Mouse (Mus musculus) gonadal fat pad, adult 2 months (tissue): ENCODE results near the gene Krt86. TPM values are rescaled to one million over a fixed set of nuclear protein-coding genes. Genes with fewer than 3 reads are reported as not detected.
"Not testable (repeated sequence)": the region's sequence is repeated elsewhere in the genome, so short reads cannot be mapped to it uniquely, and the experiment has no call there.

Experiments used
- DNase-seq: peaks from one replicate; pipeline ENCODE4 v3.0.0-alpha.2; 2012; ENCODE audit warnings: low read depth
- polyA plus RNA-seq: library from polyadenylated mRNA; depleted of rRNA; stranded (reverse); fragments of >200 nt; gene quantifications from 2 replicates; pipeline ENCODE4 v1.2.3, GENCODE M21; 2012; rRNA removed

Gene Krt86
- polyA plus RNA-seq, 1 experiment, result not detected

DNA sequence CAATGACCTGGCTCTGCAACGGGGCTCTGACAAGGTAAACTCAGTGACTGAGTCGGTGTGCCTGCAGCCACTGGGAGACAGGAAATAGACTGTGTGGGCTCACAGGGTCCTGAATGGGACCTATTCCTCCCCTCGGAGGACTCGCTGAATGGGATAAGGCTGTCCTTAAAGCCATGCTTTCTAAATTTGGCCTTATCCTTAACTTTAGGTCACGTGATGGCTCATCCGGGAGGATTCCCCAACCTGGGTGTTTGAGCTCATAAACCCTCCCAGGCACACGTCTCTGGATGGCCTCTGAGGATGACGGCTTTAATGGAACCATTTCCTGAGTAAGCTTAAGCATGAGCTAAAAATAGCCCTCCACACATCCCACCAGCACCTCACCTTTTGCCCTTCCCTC, 19.4 kb downstream of the Krt86 start:
- no peak for DNase-seq

DNA sequence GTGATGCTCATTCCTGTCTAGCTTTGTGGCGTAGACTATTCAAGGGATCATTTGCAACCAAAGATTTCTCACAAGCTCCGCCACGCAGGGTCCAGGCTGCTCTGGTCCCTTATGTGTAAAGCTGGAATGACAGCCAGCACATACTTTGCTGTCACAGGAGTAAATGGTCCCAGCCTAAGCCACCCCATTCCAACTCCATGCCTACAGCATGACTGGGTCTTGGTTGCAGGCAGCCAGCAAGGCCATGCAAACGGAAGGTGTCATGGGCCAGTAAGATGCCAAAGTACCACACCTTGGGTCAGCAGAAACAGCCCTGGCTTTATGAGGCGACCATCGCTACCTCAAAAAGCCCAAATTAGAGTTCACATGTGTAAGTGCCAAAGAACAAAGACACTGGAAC, 20.4 kb downstream of the Krt86 start:
- DNase-seq, result no peak

DNA sequence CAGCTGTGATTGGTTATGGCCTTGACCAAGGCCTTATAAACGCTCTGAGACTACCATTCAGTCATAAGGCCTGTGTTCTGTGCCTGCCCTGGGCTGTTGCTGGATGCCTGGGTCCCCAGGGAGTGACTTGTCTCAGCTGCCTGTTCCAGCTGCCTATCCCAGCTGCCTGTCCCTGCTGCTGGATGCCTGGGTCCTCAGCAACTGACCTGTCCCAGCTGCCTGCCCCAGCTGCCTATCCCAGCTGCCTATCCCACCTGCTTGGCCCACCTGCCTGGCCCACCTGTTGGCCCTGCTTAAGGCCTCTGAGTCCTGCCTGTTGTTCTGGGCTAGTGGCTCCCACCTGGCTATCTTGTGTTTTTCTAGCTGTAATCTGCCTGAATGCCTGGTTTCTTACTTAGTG, 20.9 kb downstream of the Krt86 start:
- no peak for DNase-seq

DNA sequence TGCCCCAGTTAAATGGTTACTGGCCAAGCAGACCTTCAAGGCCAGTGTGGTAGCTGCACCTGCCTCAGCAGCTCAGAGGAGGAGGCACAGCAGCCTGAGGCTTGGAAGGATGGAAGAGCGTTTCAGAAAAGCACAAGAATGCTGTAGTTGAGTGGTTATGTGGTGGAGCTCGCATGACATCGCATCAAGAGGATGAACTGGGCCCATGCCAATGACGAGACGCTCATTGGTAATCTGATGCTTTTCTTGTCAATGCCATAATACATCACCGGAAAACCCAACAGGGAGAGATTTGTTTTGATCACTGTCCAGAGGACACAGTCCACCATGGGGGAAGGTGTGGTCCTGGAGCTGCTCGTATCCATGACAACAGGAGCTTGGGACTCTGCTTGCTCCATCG, 22.0 kb downstream of the Krt86 start:
- no peak for DNase-seq

DNA sequence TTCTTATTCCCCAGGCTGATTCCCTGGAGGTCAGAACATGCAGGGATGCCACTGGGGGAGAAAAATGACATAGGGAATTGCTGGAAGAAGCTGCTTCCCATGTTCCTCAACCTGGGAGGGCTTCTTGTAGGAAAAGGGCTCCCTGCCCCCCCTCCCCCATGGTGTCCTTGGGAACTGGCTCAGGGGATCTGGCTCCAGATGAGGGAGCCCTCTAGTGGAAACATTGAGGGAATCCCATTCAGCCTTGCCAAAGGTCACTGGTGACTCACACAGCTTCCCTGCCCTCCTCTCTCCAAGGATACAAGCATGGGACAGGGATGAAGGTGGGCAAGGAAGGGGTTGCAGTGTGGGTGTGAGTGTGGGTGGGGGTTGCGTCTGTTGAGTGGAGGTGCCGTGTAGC, 23.9 kb downstream of the Krt86 start:
- no peak for DNase-seq

DNA sequence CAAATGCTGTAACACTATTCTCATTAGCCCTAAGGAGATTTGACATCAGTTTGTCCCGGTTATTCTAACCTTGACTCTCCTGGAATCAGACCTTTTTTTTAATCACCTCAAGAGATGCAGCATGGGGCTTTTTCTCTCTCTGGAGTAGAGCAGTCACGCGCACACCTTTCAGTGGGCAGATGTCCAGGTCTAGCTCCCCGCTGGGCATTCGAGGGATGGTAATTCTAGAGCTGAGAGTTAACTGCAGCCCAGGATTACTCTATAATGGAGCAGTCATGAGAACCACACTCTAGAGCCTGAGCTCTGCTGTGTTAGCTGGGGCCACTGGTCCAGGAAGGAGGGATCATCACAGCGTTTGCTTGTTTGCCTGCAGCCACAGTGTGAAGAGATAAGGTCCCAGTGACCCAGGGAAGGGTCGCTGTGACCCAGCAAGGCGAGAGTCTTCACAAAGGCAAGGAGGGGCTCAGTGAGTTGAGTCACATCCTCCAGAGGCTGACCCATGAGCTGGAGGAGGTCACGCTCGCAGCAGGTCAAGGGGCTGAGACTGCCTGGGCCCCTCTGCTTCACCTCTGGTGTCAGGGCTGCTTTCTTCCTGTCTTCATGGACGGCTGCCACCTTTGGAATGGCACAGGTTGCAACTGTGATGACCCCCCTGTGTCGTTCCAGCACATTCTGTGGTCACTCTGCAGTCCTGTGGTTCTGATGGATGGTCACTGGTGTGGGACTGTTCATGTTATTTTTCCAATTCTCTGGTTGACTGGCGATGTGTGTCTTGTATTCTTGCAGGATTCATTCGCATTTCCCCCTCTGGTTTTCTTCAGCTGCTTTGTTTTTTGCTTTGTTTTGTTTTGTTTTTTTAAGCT, 33.8 kb downstream of the Krt86 start:
- no peak for DNase-seq

DNA sequence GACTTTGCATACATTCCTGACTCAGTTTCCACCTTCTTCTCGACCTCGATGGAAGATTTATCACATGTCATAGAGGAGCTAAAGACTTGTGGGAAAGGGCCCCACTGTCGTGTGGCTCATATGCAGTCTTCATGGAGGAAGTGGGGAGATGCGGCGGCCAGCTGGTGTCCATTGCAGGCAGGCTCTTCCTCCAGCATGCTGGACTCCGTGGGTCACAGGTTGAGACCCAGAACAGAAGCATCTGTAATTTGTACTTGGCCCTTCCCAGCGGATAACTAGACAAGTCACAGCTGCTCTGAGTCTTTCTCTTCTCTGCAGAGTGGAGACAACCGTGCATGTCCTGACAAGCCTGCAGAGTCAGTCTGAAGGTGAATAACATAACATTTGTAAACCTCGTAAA, 35.0 kb downstream of the Krt86 start:
- DNase-seq, result no peak

DNA sequence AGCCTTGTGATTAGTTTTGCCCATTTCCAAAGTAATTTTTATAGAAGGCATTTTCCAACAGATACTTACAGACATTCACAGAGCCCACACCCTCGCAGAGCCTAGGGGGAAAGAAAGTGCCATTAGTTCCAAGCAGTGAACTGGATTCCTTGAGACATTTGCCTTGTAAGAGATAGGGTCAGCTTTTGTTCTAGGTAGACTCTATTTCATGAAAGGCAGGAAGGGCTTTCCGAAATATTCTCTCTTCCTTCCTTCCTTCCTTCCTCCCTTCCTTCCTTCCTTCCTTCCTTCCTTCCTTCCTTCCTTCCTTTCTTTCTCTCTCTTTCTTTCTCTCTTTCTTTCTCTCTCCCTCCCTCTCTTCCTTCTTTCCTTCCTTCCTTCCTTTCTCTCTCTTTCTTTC, 43.9 kb downstream of the Krt86 start, which contains the start of gene Gm49425:
Gm49425 (minus strand) TSS at position 101 of the 400 bp plus-strand sequence.
- not testable (repeated sequence) for DNase-seq

DNA sequence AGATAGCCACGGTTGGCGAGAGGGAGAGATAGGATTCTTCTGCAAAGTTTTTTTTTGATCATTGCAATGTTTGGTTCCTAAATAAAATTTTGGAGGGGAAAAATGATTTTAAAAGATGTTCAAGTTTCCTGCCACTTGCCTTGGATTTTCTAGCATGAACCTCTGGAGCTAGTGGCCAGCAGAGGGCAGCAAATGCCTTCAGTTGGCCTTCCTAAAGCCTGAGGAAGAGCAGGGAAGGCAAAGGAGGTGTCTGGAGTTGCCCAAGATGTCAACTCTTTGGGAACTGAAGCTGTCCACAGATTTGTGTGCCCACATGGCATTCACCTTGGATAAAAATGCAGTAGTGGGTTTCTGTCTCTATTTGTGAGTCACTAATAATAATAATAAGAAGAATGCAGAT, 46.5 kb downstream of the Krt86 start:
- peak; percentile 24 for DNase-seq

DNA sequence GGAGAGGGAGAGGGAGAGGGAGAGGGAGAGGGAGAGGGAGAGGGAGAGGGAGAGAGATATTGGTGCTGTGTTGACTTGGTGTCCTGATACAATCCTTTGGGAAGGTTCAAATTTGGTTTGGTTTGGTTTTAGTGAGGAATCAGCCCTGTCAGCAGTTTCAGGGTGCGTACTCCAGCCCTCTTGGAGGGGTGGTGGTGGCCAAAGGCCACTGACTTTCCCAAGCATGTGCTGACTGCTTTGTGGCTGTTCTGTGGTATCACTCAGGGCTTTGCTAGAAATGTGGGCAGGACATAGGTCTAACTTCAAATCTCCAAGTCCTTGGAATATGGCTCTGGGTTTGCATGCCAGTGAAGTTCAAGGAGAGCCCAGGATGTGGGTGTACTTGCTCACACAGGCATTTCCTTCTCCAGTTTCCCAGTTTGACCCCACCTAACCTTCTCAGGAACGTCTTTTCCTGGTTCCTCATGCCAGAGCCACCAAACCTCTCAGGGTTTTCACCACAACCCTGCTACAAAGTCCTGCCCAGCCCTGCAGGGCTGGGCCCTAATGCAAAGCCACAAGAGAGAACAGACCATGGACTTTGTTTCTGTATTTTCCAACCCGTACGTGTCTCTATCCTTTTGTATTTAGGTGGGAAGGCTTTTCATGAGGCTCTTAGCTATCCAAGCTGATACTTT, 49.4 kb downstream of the Krt86 start:
- no peak for DNase-seq

Other genes with a start within 250 kb of the Krt86 start
- gene Grasp, start 249.3 kb upstream of the Krt86 start, polyA plus RNA-seq, result 6.9 and 8.5 TPM in 2 replicates
- 18.2 and 36.9 TPM in 2 replicates for gene Nr4a1, start 219.2 kb upstream of the Krt86 start, polyA plus RNA-seq
- gene Atg101, start 189.2 kb upstream of the Krt86 start, polyA plus RNA-seq, result 36.8 and 42.7 TPM in 2 replicates
- 10.3 and 11.5 TPM in 2 replicates for gene 6030408B16Rik, start 180.3 kb upstream of the Krt86 start, polyA plus RNA-seq
- 4.2 and 5.1 TPM in 2 replicates for gene Krt80, start 103.3 kb upstream of the Krt86 start, polyA plus RNA-seq
- gene Krt7, start 62.4 kb upstream of the Krt86 start, polyA plus RNA-seq, result 20.0 and 23.0 TPM in 2 replicates
- 0.22 TPM in 1 of 2 replicates, not detected in the other for gene Krt87, start 34.7 kb upstream of the Krt86 start, polyA plus RNA-seq
- gene Krt88, start 25.7 kb upstream of the Krt86 start, polyA plus RNA-seq, result 0.14 and 0.38 TPM in 2 replicates
- not detected in 2 replicates for gene Krt81, start 9.7 kb upstream of the Krt86 start, polyA plus RNA-seq
- gene Krt83, start 18.0 kb downstream of the Krt86 start, polyA plus RNA-seq, result 0.13 TPM in 1 of 2 replicates, not detected in the other
- not detected in 2 replicates for gene Gm49425, start 43.8 kb downstream of the Krt86 start, polyA plus RNA-seq
- not detected in 2 replicates for gene Krt84, start 59.3 kb downstream of the Krt86 start, polyA plus RNA-seq
- not detected in 2 replicates for gene Krt82, start 77.2 kb downstream of the Krt86 start, polyA plus RNA-seq
- gene Krt90, start 89.5 kb downstream of the Krt86 start, polyA plus RNA-seq, result not detected in 2 replicates
- not detected in 2 replicates for gene Krt75, start 100.4 kb downstream of the Krt86 start, polyA plus RNA-seq
- gene Gm5414, start 154.7 kb downstream of the Krt86 start, polyA plus RNA-seq, result not detected in 2 replicates
- gene Gm5478, start 173.9 kb downstream of the Krt86 start, polyA plus RNA-seq, result not detected in 2 replicates
- gene Krt6b, start 206.8 kb downstream of the Krt86 start, polyA plus RNA-seq, result not detected in 2 replicates
- not detected in 2 replicates for gene Krt6a, start 220.8 kb downstream of the Krt86 start, polyA plus RNA-seq
- 36.9 and 48.0 TPM in 2 replicates for gene Krt5, start 239.4 kb downstream of the Krt86 start, polyA plus RNA-seq